Mouse (Mus musculus) c-Kit-positive CD71-negative TER-119-negative erythroid progenitor cells, embryonic 14.5 days (primary cell): Measurements from ENCODE around the gene Diexf.

Experiments used
- DNase-seq: peaks from one replicate; pipeline ENCODE4 v3.0.0-alpha.2; 2013; ENCODE audit warnings: low read depth

Gene Diexf

DNA sequence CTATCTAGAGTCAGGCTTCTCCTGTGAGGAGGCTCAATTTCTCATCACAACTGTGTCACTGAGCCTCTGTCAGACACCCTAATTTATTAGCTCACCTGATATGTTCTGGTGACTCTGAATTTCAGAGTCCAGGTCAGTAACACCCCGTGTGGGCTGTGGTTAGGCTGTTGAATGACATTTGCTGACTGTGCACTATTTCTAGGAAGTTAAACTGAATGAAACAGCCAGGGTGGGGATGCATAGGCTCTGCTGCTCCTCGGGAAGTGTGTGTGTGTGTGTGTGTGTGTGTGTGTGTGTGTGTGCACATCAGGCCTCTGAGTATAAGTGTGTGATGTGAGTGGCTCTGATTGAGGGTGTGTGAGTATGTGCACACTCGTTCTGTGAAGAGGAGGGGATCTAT lies 8.6 kb upstream of the Diexf start:
- DNase-seq: no peak

DNA sequence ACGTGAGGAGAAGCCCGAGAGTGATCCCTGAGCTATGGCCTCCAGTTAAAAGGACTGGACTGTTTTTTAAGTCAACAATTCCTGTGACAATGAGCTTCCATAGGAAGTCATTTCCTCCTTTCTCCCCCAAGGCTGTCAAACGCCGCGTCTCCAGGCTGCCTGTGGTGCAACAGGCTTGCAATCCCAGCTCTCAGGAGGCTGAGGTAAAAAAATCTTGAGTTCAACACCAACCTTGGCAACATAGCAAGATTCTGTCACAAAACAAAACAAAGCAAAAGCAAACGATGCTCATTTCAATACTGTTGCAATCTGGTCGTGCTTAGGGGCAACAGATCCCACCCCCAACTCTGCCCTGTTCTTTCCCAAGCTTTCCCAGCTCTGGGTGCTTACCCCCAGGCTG lies 8.0 kb upstream of the Diexf start:
- DNase-seq: no peak

DNA sequence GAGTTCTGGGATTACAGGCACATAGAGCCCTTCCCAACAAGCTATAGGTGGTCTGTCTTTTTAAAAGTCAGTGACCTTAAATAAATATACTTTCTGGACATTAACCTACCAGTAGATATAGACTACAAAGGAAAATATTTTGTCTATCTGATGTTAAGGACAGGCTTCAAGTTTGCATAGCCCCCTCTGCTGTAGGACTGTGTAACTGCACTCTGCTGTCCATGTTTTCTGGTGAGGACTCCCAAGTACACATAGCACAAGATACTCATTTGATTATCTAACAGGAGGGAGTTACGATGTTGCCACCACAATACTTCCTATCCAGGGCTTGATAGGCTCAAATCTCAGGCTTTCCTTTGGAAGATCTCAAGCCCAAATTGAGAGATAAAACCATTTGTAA lies 3.7 kb upstream of the Diexf start:
- DNase-seq: no peak

DNA sequence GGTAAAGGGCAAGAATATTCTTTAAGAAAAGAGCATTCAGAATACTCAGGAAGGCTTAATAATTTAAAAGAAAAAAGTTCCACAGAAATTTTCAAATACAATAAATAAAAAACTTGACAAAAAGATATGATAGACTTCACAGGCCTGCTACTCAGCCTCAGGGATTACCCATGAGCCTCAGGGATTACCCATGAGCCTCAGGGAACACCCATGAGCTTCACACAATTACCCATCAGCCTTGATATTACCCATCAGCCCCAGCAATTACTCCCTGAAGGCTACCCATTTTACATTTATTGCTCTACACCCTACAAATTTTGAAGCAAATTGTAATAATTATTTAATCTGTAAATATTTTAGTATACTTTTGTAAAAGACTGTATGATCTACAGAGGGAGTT lies 2.3 kb upstream of the Diexf start:
- no peak for DNase-seq

DNA sequence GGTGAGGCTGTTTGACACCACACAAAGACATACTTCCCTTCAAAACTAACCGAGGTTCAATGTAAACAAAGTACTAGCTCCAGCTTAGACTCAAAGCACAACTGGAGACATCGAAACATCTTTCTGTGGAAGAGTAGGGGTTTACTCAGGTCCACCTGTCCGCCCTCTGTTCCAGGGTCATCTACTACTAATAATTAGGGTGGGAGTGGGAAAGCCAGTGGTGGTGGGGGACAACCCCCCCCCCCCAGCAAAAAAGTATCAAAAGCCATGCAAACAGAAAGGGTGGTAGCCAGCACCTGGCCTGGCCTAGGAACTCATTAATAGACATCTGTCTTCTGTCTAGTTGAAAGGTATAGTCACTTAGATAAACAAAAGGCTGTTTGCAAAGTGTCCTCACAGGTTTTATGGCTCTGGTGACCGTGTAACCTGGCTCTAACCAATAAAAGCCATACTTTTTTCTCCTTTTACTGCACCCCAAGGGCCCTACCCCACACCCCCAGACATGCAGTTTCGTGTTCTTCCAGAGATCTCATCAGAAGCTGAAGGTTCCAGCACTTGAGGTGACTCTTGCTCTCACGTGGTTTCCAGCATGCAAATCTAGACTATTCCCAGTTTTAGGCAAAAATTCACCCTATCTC lies 1.4 kb upstream of the Diexf start:
- no peak for DNase-seq

DNA sequence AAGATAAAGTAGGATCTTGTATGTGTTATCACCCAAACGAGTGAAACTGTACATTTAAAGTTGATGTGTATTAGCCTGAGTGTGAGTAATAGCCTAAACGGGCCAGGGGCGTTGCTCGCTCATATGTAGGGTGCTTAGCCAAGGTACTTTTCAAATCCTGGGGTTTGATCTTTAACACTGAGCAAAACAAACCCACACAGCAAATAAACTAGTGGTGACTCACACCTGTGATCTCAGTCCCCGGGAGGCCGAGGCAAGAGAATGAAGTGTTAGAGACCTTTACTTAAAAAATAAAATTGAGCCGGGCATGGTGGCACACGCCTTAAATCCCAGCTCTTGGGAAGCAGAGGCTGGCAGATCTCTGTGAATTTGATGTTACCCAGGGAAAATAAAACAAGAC lies 767 bp upstream of the Diexf start:
- no peak for DNase-seq

DNA sequence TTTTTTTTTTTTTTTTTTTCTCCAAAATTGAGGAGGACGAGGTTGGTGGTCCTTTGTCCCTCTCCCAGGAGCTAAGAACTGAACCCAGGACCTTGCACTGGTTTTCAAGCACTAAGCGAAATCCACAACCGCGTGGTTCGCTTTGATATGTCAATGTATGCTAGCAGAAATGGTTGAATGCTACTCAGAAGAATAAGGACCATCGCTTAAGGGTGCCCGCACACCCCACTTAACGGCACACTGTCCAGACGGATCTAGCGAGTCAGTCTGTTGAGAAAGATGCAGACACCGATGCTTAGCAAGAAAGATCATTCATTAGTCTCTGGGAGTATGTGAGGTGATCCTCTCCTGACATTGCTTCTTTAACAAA lies 369 bp upstream of the Diexf start:
- DNase-seq: no peak

DNA sequence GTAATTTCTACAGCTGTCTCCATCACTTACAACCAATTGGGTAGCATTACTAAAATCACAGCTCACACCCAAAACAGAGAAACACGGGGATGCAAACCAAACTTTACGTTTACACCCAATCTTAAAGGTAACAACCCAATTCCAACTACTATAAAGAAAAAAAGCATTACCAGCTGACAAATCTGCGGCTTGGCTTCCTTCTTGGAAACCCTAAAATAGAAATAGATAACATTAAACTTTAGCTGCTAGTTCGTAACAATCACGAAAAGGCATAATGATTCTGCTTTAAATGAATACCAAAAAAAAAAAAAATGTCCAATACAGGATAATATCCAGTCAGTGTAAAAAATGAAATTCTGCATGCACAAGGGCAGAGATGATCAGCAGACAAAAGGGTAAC lies 751 bp downstream of the Diexf start:
- DNase-seq: no peak

DNA sequence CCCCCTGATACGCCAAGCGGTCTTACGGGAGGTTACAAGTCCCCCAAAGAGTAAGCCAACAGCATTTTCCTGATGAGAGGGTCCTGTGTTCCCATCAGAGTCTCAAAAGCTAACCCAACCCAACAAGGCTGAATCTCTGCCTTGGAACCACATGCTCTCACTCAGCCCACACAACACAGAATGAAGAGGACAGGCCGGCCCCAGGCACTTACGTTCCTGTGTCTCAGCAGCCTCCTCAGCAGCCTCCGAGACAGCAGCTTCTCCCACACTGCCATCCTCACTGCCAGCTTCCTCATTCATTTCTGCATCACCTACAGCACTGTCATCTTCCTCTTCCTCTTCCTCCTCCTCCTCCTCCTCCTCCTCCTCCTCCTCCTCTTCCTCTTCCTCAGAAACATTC lies 2.0 kb downstream of the Diexf start:
- no peak for DNase-seq

DNA sequence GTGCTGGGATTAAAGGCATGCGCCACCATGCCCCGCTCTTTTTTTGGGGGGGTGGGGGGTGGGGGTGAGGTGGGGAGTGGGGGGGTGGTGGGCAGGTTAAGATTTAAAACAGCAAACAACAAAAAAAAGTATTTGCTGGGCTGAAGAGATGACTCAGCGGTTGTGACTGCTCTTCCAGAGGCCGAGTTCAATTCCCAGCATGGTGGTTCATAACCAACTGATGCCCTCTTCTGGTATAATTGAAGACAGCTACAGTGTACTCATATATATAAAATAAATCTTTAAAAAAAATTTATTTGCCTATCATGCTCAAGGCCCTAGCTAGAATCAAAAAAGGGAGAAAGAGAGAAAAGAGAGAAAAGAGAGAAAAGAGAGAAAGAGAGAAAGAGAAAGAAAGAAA lies 4.2 kb downstream of the Diexf start:
- no peak for DNase-seq

DNA sequence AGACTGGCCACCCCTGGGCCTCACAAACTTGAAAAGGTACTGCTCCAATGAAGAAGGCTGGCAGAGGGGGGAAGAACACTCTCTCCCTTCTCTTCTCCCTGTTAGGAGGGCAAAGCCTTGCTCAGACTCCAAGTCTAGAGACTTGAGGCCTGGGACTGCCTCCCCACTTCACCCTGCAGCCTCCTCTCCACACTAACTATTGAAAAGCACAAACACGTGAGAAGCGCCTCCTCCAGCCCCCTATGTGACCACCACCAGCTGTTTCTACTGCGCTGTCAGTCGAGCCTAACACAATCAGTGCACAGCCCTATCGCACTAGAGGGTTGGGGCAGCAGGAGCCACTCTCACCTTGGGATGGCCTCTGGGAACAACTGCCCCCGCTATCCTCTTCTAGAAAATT lies 6.8 kb downstream of the Diexf start:
- DNase-seq: no peak

DNA sequence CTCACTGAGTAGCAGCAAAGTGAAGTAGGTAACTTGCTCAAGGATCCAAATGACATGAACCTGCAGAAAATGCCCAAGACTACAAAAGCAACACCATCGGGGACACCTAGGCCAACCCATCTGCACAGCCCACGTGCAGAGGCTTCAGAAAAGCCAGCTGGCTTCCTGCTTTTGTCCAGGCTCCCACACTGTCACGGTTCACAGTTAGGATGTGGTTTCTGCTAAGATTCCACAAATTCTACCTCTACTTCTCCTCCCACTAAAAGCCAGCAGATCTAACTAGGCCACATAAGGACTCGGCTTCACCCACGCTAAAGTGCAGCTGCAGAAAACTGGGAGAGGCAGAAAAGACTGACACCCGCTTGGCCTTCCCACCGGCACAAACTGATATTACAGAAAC lies 7.3 kb downstream of the Diexf start:
- no peak for DNase-seq

DNA sequence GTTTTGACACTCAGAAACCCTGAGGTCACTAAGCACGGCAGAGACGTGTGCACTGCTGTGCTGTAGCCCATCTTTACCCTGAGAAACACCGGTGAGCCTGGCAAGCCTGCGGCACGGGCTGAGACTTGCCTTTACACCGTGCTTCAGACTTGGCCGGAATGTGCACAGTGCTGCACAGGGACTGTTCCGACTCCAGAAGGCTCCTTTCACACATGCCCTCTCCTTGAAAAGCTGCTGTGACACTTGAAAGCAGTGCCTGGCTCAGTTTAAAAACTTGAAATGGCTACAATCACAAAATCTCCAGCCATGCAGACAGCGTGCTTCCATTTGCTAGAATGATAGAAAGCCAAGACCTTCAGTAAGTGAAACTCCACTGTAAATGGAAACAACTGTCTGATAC lies 18.0 kb downstream of the Diexf start:
- no peak for DNase-seq

DNA sequence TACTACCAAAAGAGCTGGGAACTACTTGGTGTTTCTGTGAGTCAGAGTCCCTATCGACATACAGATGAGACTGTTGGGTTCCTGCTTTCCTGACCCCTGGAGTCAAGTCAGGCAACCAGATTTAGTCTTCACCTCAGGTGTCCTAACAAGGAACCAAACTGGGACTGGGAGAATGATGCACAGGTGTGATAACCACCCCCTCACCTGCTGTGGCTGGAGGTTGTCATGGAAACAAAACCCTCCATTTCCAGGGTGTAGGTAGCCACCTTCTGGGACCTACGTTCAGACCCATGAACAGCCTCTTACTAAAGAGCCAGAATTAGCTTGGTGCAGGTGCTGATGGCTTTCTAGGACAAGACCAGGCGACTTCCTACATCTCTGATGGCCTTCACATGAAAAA lies 27.1 kb downstream of the Diexf start:
- DNase-seq: no peak

DNA sequence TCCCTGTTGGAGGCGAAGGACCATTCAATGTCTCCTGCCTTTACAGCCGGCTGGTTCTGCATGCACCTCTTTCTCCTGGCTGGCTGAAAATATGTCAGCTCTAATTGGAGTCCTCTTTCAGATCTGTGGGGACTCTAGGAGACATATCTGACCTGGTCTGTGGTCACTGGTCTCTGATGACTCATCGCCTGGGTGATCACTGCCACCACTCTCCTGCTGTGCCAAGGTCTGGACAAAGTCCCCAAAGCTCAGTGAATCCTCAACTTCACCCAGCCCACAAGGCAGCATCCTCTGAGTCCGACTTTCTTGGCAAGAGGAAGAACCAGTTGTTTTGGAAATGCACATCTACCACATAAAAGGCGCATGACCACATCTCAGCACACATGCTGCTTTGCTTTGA lies 27.5 kb downstream of the Diexf start:
- no peak for DNase-seq

DNA sequence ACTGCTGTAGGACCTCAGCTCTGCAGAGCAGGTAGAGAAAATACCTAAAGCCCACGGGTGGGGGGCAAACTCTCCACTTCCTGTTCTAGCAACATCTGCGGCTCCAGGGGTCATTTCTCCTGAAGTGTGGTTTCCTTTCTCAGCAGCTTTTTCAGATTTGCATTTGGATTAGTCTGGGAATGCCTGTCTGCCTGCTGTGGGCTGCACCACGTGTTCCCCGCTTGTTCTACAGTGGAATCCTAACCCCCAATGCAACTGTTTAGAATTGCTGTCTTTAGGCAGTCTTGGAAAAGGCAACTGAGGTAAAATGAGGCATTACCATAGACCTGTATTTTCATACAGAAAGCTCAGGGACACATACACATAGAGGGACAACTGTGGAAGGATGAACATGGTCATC lies 28.0 kb downstream of the Diexf start:
- DNase-seq: no peak

DNA sequence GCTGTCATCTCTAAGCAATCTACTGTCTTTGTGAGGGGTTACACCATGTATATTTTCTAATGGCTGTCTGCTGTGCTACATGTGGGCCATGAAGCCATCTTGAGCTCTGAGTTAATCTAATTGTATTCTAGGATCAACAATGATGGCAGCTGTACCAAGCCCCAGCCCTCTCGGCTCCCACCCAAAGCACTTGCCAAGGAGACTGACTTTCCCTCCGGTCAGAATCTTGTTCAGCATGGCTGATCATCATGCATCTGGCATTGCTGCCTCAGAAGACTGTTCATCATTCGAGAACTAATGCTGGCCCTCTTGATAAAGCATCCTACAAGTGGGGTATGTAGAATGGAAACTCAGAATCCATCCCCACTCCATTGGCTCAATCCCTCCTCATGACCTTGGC lies 31.1 kb downstream of the Diexf start:
- DNase-seq: no peak

DNA sequence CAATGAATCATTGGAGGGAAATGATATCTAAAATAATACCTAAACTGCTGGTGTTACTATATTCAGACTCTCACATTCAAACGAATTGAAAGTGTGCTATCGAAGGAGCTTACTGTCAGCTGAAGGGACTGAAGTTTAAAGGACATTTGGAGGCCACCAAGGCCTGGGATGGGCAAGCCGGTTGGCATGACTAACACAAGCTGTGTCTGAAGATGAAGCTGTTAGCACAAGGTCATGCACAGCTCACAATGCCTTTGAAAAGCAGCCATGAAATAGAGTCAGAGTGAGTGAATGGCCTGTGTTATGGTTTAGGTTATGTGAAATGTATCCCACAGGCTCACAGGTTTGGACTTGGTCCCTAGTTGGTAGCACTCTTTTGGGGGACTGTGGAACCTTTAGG lies 36.5 kb downstream of the Diexf start:
- DNase-seq: no peak

DNA sequence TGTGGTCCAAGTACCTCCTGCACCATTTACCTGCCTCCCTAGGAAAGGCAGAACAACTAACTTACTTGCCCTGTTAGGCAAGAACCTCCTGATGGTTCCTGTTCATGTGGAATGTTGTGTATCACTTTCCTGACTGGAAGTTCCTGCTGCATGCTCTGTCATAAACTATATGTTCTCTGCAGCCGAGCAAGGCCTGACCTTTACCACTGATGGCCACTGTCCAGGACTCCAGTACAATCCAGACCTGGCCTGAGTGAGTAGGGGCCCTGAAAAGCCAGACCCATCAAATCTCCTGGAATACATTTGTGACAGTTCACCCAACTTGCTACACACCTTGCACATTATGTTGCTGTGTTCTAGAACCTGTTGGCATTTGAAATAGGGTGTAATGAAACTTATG lies 37.3 kb downstream of the Diexf start:
- DNase-seq: no peak

DNA sequence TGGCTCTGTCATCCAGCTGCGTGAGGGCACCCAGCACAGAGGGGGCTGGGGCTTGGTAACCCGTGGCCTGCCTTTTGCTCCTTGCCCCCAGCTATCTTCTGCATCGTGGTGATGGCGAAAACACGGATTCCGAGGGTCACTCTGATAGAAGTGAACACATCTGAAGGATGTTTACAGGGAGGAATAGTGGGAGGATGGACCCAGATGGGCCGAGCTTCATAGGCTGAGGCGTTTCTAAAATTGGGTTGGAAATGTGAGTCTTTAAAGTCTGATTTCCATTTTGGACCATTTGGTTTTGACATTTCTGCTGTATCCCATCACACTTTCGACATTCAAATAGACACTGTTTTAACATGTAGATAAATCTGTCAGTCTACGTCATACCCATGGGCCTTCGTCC lies 39.2 kb downstream of the Diexf start:
- no peak for DNase-seq

DNA sequence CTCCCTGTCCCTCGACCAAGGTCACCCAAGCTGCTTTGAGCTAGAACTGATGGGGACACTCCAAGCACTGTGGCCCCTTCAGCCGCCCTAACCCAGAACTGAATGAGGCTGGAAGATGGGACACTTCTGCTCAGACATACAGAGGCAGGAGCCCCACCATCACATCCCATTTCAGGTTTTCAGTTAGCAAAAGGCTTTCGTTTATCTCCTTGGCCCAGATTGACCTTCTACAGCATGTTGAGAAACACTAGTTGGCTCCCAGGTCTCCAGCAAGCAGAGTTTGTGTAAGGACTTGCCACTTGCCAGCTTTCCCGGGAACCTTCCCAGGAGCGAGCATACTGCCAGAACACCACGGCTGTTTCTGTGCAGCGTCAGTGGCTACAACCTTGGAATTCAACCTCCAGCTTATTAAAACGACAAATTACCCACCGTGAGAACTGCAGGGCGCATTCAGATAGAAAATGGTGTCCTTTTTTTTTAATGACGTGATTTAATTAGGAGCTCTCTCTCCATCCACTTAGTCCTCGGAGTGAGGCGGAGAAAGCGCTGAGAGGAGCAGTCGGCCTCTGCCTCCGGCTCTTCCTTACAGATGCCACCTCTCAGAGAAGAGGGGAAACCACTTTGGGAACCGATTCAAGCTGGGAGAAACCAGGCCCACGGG lies 39.7 kb downstream of the Diexf start:
- DNase-seq: no peak

DNA sequence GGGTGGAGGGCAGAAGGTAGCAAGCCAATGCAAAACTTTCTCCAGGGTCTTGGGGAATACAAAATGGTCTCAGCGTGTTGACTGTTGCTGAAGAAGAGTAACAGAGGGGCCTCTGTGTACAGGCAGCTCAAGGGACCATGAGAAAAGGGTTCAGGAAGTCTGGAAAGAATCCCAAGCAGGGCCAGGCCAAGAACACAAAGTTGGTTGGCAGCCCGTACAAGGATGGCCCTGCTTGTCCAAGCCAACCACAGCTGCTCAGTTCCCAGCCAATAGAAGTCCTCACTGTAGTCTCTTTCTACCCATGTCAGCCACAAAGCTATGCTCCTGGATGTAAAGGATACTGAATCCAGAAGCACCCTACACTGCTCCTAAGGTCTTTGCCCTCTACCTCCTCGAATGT lies 40.4 kb downstream of the Diexf start:
- DNase-seq: no peak

DNA sequence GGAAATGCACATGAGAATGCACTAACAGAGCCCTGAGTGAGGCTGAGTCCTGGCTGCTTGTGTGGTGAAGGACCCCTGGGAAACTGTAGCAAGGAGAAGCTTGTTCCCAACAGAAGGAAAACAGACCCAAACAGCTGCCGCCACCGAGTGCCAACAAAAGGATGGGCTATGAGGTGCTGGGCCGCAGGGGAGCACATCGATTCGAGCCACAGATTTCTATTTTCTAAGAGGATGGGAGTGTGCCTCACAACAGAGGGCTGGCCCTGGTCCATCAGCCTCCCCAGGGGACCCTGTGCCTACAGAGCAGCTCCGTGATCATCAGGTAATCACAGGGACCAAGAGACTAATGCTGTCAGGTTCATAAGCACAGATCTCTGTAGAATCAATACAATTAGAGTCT lies 40.9 kb downstream of the Diexf start:
- DNase-seq: no peak

DNA sequence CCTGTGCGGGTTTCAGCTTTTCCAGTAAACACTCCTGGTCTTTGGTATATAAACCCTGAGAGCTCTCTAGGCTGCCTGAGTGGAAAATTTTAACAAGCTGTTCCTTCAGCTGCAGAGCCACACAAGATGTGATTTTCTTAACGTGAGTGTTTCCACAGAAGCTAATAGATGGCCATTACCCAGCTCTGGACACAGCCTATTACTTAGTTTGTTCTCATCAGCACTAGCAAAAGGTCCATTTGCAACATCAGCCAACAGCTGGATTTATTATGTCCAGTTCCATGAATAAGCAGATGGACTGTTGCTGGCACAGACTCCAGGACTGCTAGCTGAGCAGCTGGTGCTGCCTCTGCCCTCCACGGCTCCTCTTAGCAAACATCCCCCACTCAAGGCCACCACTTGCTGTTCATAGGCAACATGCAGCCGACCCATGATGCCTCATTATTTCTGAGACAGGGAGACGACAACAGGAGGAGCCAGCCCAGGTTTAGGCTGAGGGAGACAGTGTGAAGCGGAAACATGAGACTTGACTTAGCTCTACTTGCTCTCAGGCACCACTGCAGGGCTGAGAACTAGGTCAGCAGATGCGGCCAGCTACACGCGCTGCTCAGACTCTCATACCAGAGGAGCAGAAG lies 43.1 kb downstream of the Diexf start:
- DNase-seq: no peak
